Mouse (Mus musculus) heart, adult 9 months (tissue): ENCODE results near the gene Heatr6.

Experiments used
- DNase-seq, 2 experiments: peaks; one replicate each; pipeline ENCODE4 v3.0.0; 2022; ENCODE audit warnings: low spot score in 2 of 2

The Heatr6 gene

GRCm38 (mm10) chr11:83753581-83754181, at the start of gene Heatr6:
Heatr6 (plus strand) TSS chr11:83753696.
- peak; percentile 84 to 89 for DNase-seq

- peak in 1 of 2 experiments; percentile 6 for DNase-seq
Measured at GRCm38 (mm10) chr11:83703705-83704104, 49.8 kb upstream of the Heatr6 start, which contains the start of gene Wfdc17. Wfdc17 (plus strand) TSS chr11:83703991.

GRCm38 (mm10) chr11:83708715-83709114, 44.8 kb upstream of the Heatr6 start, which contains the start of gene Wfdc18:
Wfdc18 (plus strand) TSS chr11:83709015.
- no peak for DNase-seq

- DNase-seq: no peak
Measured at GRCm38 (mm10) chr11:83709683-83710082, 43.8 kb upstream of the Heatr6 start.

- no peak for DNase-seq
Measured at GRCm38 (mm10) chr11:83712671-83713070, 40.8 kb upstream of the Heatr6 start.

- DNase-seq: no peak
Measured at GRCm38 (mm10) chr11:83713925-83714324, 39.6 kb upstream of the Heatr6 start.

GRCm38 (mm10) chr11:83717042-83717665, 36.3 kb upstream of the Heatr6 start:
- DNase-seq: no peak

GRCm38 (mm10) chr11:83720766-83721165, 32.7 kb upstream of the Heatr6 start:
- no peak for DNase-seq

GRCm38 (mm10) chr11:83728757-83729432, 24.6 kb upstream of the Heatr6 start:
- DNase-seq: no peak

GRCm38 (mm10) chr11:83731116-83731515, 22.4 kb upstream of the Heatr6 start:
- DNase-seq: no peak

GRCm38 (mm10) chr11:83733071-83733640, 20.3 kb upstream of the Heatr6 start:
- no peak for DNase-seq

- DNase-seq: no peak
Measured at GRCm38 (mm10) chr11:83734215-83734614, 19.3 kb upstream of the Heatr6 start.

- DNase-seq: no peak
Measured at GRCm38 (mm10) chr11:83735881-83736280, 17.6 kb upstream of the Heatr6 start.

GRCm38 (mm10) chr11:83737109-83737558, 16.4 kb upstream of the Heatr6 start:
- DNase-seq: peak in 1 of 2 experiments; percentile 30

GRCm38 (mm10) chr11:83739241-83739640, 14.3 kb upstream of the Heatr6 start:
- peak; percentile 38 to 62 for DNase-seq

- DNase-seq: no peak
Measured at GRCm38 (mm10) chr11:83740443-83740991, 13.0 kb upstream of the Heatr6 start.

GRCm38 (mm10) chr11:83741841-83742240, 11.7 kb upstream of the Heatr6 start:
- DNase-seq: no peak

GRCm38 (mm10) chr11:83742731-83743355, 10.7 kb upstream of the Heatr6 start:
- DNase-seq: no peak

GRCm38 (mm10) chr11:83743525-83743924, 10.0 kb upstream of the Heatr6 start:
- DNase-seq: no peak

GRCm38 (mm10) chr11:83746152-83746551, 7.3 kb upstream of the Heatr6 start:
- peak in 1 of 2 experiments; percentile 11 for DNase-seq

GRCm38 (mm10) chr11:83746681-83747080, 6.8 kb upstream of the Heatr6 start, which contains the start of gene Wfdc21:
Wfdc21 (plus strand) TSS chr11:83746940.
- DNase-seq: no peak
